Mouse (Mus musculus) T-helper 1 cell (primary cell): ENCODE measurements around the gene C2cd3.

Experiments
- in situ Hi-C: fragments of 300-600 bp; cut with MboI, MseI; formaldehyde crosslinking; loops from one replicate; pipeline ENCODE4 v1.15.1; 2025; ENCODE audit warnings: high pct_unique_total_duplicates

The C2cd3 gene

DNA sequence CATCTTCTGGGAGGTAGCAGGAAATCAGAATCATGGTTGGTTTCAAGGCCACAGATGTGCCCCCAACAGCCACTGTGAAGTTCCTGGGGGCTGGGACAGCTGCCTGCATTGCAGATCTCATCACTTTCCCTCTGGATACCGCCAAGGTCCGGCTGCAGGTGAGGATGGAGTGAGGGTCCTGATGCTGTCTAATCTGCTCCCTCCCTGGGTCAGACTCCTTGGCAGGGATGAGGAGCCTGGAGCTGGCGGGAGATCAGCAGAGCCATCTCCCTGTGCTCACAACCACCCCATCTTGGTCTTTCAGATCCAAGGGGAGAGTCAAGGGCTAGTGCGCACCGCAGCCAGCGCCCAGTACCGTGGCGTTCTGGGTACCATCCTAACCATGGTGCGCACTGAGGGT lies 124.8 kb downstream of the C2cd3 start:
- in situ Hi-C loops: no loop called here

- in situ Hi-C loops: no loop called here
These were observed 125.4 kb downstream of the C2cd3 start for GRCm38 (mm10) chr7:100497402-100497801.

DNA sequence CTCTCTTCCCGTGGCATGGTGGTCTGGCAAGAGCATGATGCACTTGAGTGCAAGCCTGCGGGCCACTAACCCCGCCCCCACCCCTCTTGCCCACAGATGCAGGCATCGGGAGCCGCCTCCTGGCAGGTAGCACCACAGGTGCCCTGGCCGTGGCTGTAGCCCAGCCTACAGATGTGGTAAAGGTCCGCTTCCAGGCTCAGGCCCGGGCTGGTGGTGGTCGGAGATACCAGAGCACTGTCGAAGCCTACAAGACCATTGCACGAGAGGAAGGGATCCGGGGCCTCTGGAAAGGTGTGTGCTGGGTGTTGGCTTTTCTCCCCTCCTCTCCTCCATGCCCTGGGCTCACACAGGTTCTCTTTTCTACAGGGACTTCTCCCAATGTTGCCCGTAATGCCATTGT lies 125.9 kb downstream of the C2cd3 start:
- in situ Hi-C loops: no loop called here

- in situ Hi-C loops: no loop called here
These were observed 127.4 kb downstream of the C2cd3 start for GRCm38 (mm10) chr7:100499465-100499864.

GRCm38 (mm10) chr7:100500276-100500977 lies 128.4 kb downstream of the C2cd3 start:
- in situ Hi-C loops: no loop called here

- in situ Hi-C loops: no loop called here
These were observed 129.2 kb downstream of the C2cd3 start for GRCm38 (mm10) chr7:100501027-100501843.

- in situ Hi-C loops: no loop called here
These were observed 129.9 kb downstream of the C2cd3 start for GRCm38 (mm10) chr7:100501844-100502373.

- in situ Hi-C loops: no loop called here
These were observed 130.4 kb downstream of the C2cd3 start for GRCm38 (mm10) chr7:100502374-100502922.

GRCm38 (mm10) chr7:100503076-100503475 lies 131.0 kb downstream of the C2cd3 start:
- in situ Hi-C loops: no loop called here

GRCm38 (mm10) chr7:100504740-100505487 lies 132.9 kb downstream of the C2cd3 start:
- in situ Hi-C loops: no loop called here

GRCm38 (mm10) chr7:100506494-100506893 lies 134.5 kb downstream of the C2cd3 start:
- in situ Hi-C loops: no loop called here

DNA sequence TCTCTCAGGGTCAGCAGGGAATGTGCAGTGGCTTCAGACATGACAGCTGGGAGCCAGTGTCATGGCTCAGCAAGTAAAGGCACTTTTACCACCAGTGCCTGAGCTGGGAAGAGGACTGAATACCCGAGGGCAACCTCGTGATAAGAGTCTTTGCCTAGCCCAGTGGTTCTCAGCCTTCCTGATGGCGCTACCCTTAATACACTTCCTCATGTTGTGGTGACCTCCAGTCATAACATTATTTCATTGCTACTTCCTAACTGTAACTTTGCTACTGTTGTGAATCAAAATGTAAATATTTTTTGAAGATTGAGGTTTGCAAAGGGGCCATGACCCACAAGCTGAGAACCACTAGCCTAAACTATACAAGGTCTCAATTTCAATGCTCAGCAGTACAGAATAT lies 136.6 kb downstream of the C2cd3 start:
- in situ Hi-C loops: no loop called here

DNA sequence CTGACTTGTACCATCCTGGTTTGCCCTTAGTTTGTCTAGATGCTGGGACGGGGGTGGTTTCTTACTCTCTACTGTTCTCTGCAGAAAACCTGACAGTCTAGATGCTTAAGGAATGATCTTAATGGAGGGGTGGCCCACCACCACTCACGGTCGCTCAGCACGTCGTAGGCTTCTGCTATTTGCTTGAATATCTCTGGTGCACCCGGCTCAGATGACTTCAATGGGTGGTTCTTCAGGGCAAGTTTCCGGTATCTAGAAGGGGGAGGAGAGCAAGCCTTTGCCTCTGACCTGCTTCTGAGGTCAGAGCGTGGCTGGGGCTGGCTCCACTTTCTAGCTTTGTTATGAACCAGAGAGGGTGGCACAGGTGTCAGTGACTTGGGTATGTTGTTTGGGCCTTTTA lies 139.6 kb downstream of the C2cd3 start:
- in situ Hi-C loops: loop anchor here (5.0 kb wide), 1 partner anchor 136 kb away; no protein-coding TSS in a partner anchor

DNA sequence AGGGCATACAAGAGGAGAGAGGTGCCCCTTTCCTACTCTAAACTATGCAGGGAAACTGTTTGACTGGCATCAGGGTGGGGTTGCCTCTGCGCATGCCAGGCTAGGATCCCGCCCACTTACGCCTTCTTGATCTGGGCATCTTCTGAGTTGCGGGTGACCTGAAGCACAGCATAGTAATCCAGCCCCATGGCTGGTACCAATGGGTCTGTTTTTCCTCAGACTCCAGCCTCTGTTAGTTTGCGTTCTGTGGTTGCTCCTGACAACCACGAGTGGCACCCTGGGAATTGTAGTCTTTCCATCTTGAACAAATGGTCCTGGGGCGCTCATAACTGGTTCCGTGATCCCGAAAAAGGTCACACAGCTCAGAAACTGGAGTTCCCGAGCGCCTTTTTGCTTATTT lies 142.5 kb downstream of the C2cd3 start, which contains the start of gene Dnajb13:
Gene Dnajb13, minus strand, starts transcription at position 388 of the 400 bp plus-strand sequence.
- in situ Hi-C loops: loop anchor here (5.0 kb wide), 1 partner anchor 133 kb away; no protein-coding TSS in a partner anchor
